Mouse (Mus musculus) kidney, adult 2 months (tissue): Measurements from ENCODE around the gene Slc35b3. TPM values are rescaled to one million over a fixed set of nuclear protein-coding genes. Genes with fewer than 3 reads are reported as not detected.

Source experiments
- DNase-seq: peaks from one replicate; pipeline ENCODE4 v3.0.0; 2021
- H3K27ac ChIP-seq: fragments of 200-500 bp; 2 replicates; pipeline ENCODE4 v1.5.1; 2012; ENCODE audit warnings: low read depth, low read length, control low read depth, inconsistent platforms; ENCODE audit not compliant: insufficient read depth
- H3K27me3 ChIP-seq: fragments of 200-500 bp; replicated peaks from 2 replicates; pipeline ENCODE4 v1.6.1; 2012; ENCODE audit warnings: mild to moderate bottlenecking, moderate library complexity, low read length, inconsistent platforms; ENCODE audit not compliant: control insufficient read depth, insufficient read depth
- H3K36me3 ChIP-seq: fragments of 200-500 bp; 2 replicates; pipeline ENCODE4 v1.6.1; 2012; ENCODE audit warnings: mild to moderate bottlenecking, moderate library complexity, low read length, inconsistent platforms; ENCODE audit not compliant: control insufficient read depth, insufficient read depth
- H3K4me1 ChIP-seq: fragments of 200-500 bp; 2 replicates; pipeline ENCODE4 v1.6.1; 2011; ENCODE audit warnings: low read length; ENCODE audit not compliant: control insufficient read depth, insufficient read depth
- H3K4me3 ChIP-seq: fragments of 200-500 bp; 2 replicates; pipeline ENCODE4 v1.5.1; 2011; ENCODE audit warnings: mild to moderate bottlenecking, low read depth, low read length, control low read depth; ENCODE audit not compliant: insufficient read depth
- CTCF ChIP-seq: fragments of 200-500 bp; conservative IDR thresholded peaks from 2 replicates; pipeline ENCODE4 v1.5.1; 2011; ENCODE audit warnings: low read depth, mild to moderate bottlenecking, control low read depth, low read length, moderate library complexity, mixed read lengths; ENCODE audit not compliant: insufficient read depth, insufficient read length
- POLR2A ChIP-seq: fragments of 200-500 bp; IDR thresholded peaks from one replicate; pipeline ENCODE4 v1.6.1; 2011; ENCODE audit warnings: low read depth, low read length, control low read depth
- WGBS: fragments of 180-500 bp; shearing (Covaris S2); methylation state at CpG from one replicate; pipeline ENCODE4 v1.1.7; 2018; 5-methylcytosine and 5-hydroxymethylcytosine counted together
- polyA plus RNA-seq: library from polyadenylated mRNA; depleted of rRNA; stranded (reverse); fragments of >200 nt; gene quantifications from 2 replicates; pipeline ENCODE4 v1.2.3, GENCODE M21; 2012

The Slc35b3 gene
- polyA plus RNA-seq, 1 experiment = 19.4 TPM

- Histone ChIP-seq H3K4me3 (no peak overlapping the region), H3K36me3 (no peaks in the 10 kb centered on the region), H3K27ac (no peak overlapping the region), H3K4me1 (no peaks in the 10 kb centered on the region), H3K27me3 (no peaks in the 10 kb centered on the region)
- TF ChIP-seq CTCF = no peak
- no peak for TF ChIP-seq POLR2A
- no peak for DNase-seq
- 78% methylated on average over 5 of the region's 5 CpGs for WGBS
Measured at GRCm38 (mm10) chr13:38983751-38984150, 23.1 kb upstream of the Slc35b3 start.

- WGBS = 68% methylated on average over 3 of the region's 3 CpGs
- TF ChIP-seq CTCF (no peak), POLR2A (no peak)
- peak; percentile 12 for DNase-seq
- Histone ChIP-seq H3K27me3 (no peaks in the 10 kb centered on the region), H3K4me1 (no peaks in the 10 kb centered on the region), H3K4me3 (no peak overlapping the region), H3K36me3 (no peaks in the 10 kb centered on the region), H3K27ac (no peak overlapping the region)
Measured at GRCm38 (mm10) chr13:38980900-38981299, 20.2 kb upstream of the Slc35b3 start.

- Histone ChIP-seq H3K27ac (no peak overlapping the region), H3K4me3 (no peak overlapping the region), H3K36me3 (no peaks in the 10 kb centered on the region), H3K27me3 (no peaks in the 10 kb centered on the region), H3K4me1 (no peaks in the 10 kb centered on the region)
- 37% methylated on average over 6 of the region's 6 CpGs for WGBS
- no peak for TF ChIP-seq POLR2A
- no peak for TF ChIP-seq CTCF
- no peak for DNase-seq
Measured at GRCm38 (mm10) chr13:38976978-38977377, 16.3 kb upstream of the Slc35b3 start.

- H3K4me1 ChIP-seq = no peaks in the 10 kb centered on the region
- no peaks in the 10 kb centered on the region for H3K27me3 ChIP-seq
- no peak overlapping the region for H3K27ac ChIP-seq
- no peaks in the 10 kb centered on the region for H3K36me3 ChIP-seq
- DNase-seq = no peak
- TF ChIP-seq POLR2A = no peak
- TF ChIP-seq CTCF = no peak
- no peak overlapping the region for H3K4me3 ChIP-seq
- 54% methylated on average over 5 of the region's 5 CpGs for WGBS
Measured at GRCm38 (mm10) chr13:38975853-38976252, 15.2 kb upstream of the Slc35b3 start.

GRCm38 (mm10) chr13:38972602-38973001, 11.9 kb upstream of the Slc35b3 start:
- Histone ChIP-seq H3K4me1 (no peaks in the 10 kb centered on the region), H3K27me3 (no peaks in the 10 kb centered on the region), H3K27ac (no peak overlapping the region), H3K36me3 (no peaks in the 10 kb centered on the region), H3K4me3 (no peak overlapping the region)
- WGBS = 3% methylated on average over 6 of the region's 6 CpGs
- no peak for TF ChIP-seq CTCF
- TF ChIP-seq POLR2A = no peak
- no peak for DNase-seq

GRCm38 (mm10) chr13:38971047-38971446, 10.4 kb upstream of the Slc35b3 start:
- TF ChIP-seq CTCF (no peak), POLR2A (no peak)
- H3K27ac ChIP-seq = no peak overlapping the region
- H3K4me1 ChIP-seq = no peaks in the 10 kb centered on the region
- DNase-seq = no peak
- H3K27me3 ChIP-seq = no peaks in the 10 kb centered on the region
- H3K36me3 ChIP-seq = no peaks in the 10 kb centered on the region
- H3K4me3 ChIP-seq = no peak overlapping the region
- 68% methylated on average over 4 of the region's 4 CpGs for WGBS

- no peak for DNase-seq
- H3K36me3 ChIP-seq = no peaks in the 10 kb centered on the region
- H3K4me1 ChIP-seq = no peaks in the 10 kb centered on the region; the same call in 1 of the 2 replicates
- H3K27me3 ChIP-seq = no peaks in the 10 kb centered on the region
- H3K27ac ChIP-seq = no peak overlapping the region
- no peak for TF ChIP-seq POLR2A
- TF ChIP-seq CTCF = no peak
- H3K4me3 ChIP-seq = no peak overlapping the region
- WGBS = 90% methylated on average over 1 of the region's 1 CpGs
Measured at GRCm38 (mm10) chr13:38967518-38967917, 6.8 kb upstream of the Slc35b3 start.

GRCm38 (mm10) chr13:38966922-38967448, 6.3 kb upstream of the Slc35b3 start:
- no peaks in the 10 kb centered on the region for H3K27me3 ChIP-seq
- H3K36me3 ChIP-seq = no peaks in the 10 kb centered on the region
- no peak for TF ChIP-seq CTCF
- TF ChIP-seq POLR2A = no peak
- H3K27ac ChIP-seq = no peak overlapping the region
- H3K4me1 ChIP-seq = peaks cover 3% of the 10 kb centered on the region; the same call in 1 of the 2 replicates
- no peak overlapping the region for H3K4me3 ChIP-seq
- 91% methylated on average over 2 of the region's 2 CpGs for WGBS
- no peak for DNase-seq
